Mouse (Mus musculus): ENCODE results near the gene Fth1. TPM values are rescaled to one million over a fixed set of nuclear protein-coding genes. Genes with fewer than 3 reads are reported as not detected.

Fth1 gene
- polyA plus RNA-seq, 1 experiment from 2014 or later, result 2,906 TPM

- Histone ChIP-seq H3K9ac (ENCODE audit: low read depth, low read length) (no peak within 1 kb of the TSS), H3K4me3 (replicated peaks; ENCODE audit: low read depth, low read length) (no peak within 1 kb of the TSS), H3K27me3 (ENCODE audit: insufficient read depth, low read length) (no peaks in the 10 kb centered on the region), H3K27ac (no peak within 1 kb of the TSS), H3K9me3 (replicated peaks; ENCODE audit: low read length) (no peaks in the 10 kb centered on the region), H3K36me3 (ENCODE audit: insufficient read depth, low read length) (no peaks in the 10 kb centered on the region), H3K4me1 (replicated peaks; ENCODE audit: insufficient read depth, low read length) (no peaks in the 10 kb centered on the region), H3K4me2 (ENCODE audit: low read length) (no peak within 1 kb of the TSS)
- no peak for DNase-seq (ENCODE audit: low spot score)
- no peak for TF ChIP-seq CTCF (IDR thresholded peaks at IDR 0.05; ENCODE audit: low read depth)
- no peak for ATAC-seq (replicated peaks; ENCODE audit: low FRiP score, low read depth)
- WGBS, result 61% methylated on average over 7 of the region's 7 CpGs
Observed at GRCm38 (mm10) chr19:10001206-10001969, 21.0 kb downstream of the Fth1 start, which contains the start of the genes Best1 and Rab3il1. TSS of gene Best1 (minus strand) at chr19:10001633. TSS of gene Rab3il1 (plus strand) at chr19:10001669.

- Histone ChIP-seq H3K9me3 (replicated peaks; ENCODE audit: low read length) (no peaks in the 10 kb centered on the region), H3K4me3 (replicated peaks; ENCODE audit: low read depth, low read length) (no peak overlapping the region), H3K36me3 (ENCODE audit: insufficient read depth, low read length) (no peaks in the 10 kb centered on the region), H3K27me3 (ENCODE audit: insufficient read depth, low read length) (no peaks in the 10 kb centered on the region), H3K9ac (ENCODE audit: low read depth, low read length) (no peak overlapping the region), H3K27ac (no peak overlapping the region), H3K4me2 (ENCODE audit: low read length) (no peak overlapping the region), H3K4me1 (replicated peaks; ENCODE audit: insufficient read depth, low read length) (no peaks in the 10 kb centered on the region)
- ATAC-seq (replicated peaks; ENCODE audit: low FRiP score, low read depth), result no peak
- no peak for TF ChIP-seq CTCF (IDR thresholded peaks at IDR 0.05; ENCODE audit: low read depth)
- no peak for DNase-seq (ENCODE audit: low spot score)
- 81% methylated on average over 1 of the region's 1 CpGs for WGBS
Observed at GRCm38 (mm10) chr19:10003696-10004095, 23.3 kb downstream of the Fth1 start.

GRCm38 (mm10) chr19:10011408-10011807 is 31.0 kb downstream of the Fth1 start:
- no peak overlapping the region for H3K4me3 ChIP-seq (replicated peaks; ENCODE audit: low read depth, low read length)
- 72% methylated on average over 1 of the region's 1 CpGs for WGBS
- no peak overlapping the region for H3K4me2 ChIP-seq (ENCODE audit: low read length)

GRCm38 (mm10) chr19:10012827-10013278 is 32.5 kb downstream of the Fth1 start:
- Histone ChIP-seq H3K4me1 (replicated peaks; ENCODE audit: insufficient read depth, low read length) (peaks cover 9% of the 10 kb centered on the region), H3K27me3 (ENCODE audit: insufficient read depth, low read length) (no peaks in the 10 kb centered on the region), H3K4me3 (replicated peaks; ENCODE audit: low read depth, low read length) (no peak overlapping the region), H3K27ac (peak overlapping the region; percentile 88), H3K36me3 (ENCODE audit: insufficient read depth, low read length) (no peaks in the 10 kb centered on the region), H3K4me2 (ENCODE audit: low read length) (no peak overlapping the region), H3K9me3 (replicated peaks; ENCODE audit: low read length) (no peaks in the 10 kb centered on the region), H3K9ac (ENCODE audit: low read depth, low read length) (0 out of 2 replicates have a peak overlapping the region, but pooled peaks have one; percentile 24)
- ATAC-seq (replicated peaks; ENCODE audit: low FRiP score, low read depth), result peak; percentile 64
- no peak for TF ChIP-seq CTCF (IDR thresholded peaks at IDR 0.05; ENCODE audit: low read depth)
- WGBS, result 7% methylated on average over 6 of the region's 6 CpGs
- peak; percentile 96 for DNase-seq (ENCODE audit: low spot score)

More at GRCm38 (mm10) chr19:10011408-10011807, 31.0 kb downstream of the Fth1 start:
- H3K4me1 ChIP-seq (replicated peaks; ENCODE audit: insufficient read depth, low read length), result peaks cover 9% of the 10 kb centered on the region
- no peak for DNase-seq (ENCODE audit: low spot score)
- no peak overlapping the region for H3K27ac ChIP-seq
- no peak for ATAC-seq (replicated peaks; ENCODE audit: low FRiP score, low read depth)
- no peak for TF ChIP-seq CTCF (IDR thresholded peaks at IDR 0.05; ENCODE audit: low read depth)
- no peaks in the 10 kb centered on the region for H3K36me3 ChIP-seq (ENCODE audit: insufficient read depth, low read length)
- H3K9ac ChIP-seq (ENCODE audit: low read depth, low read length), result no peak overlapping the region
- H3K9me3 ChIP-seq (replicated peaks; ENCODE audit: low read length), result no peaks in the 10 kb centered on the region
- H3K27me3 ChIP-seq (ENCODE audit: insufficient read depth, low read length), result no peaks in the 10 kb centered on the region

- TF ChIP-seq CTCF (IDR thresholded peaks at IDR 0.05; ENCODE audit: low read depth), result no peak
- H3K4me3 ChIP-seq (replicated peaks; ENCODE audit: low read depth, low read length), result no peak overlapping the region
- peak overlapping the region; percentile 88 for H3K27ac ChIP-seq
- DNase-seq (ENCODE audit: low spot score) (no peak), ATAC-seq (replicated peaks; ENCODE audit: low FRiP score, low read depth) (no peak)
- no peaks in the 10 kb centered on the region for H3K36me3 ChIP-seq (ENCODE audit: insufficient read depth, low read length)
- WGBS, result 18% methylated on average over 3 of the region's 3 CpGs
- no peak overlapping the region for H3K9ac ChIP-seq (ENCODE audit: low read depth, low read length)
- H3K9me3 ChIP-seq (replicated peaks; ENCODE audit: low read length), result no peaks in the 10 kb centered on the region
- peaks cover 10% of the 10 kb centered on the region for H3K4me1 ChIP-seq (replicated peaks; ENCODE audit: insufficient read depth, low read length)
- H3K4me2 ChIP-seq (ENCODE audit: low read length), result no peak overlapping the region
- no peaks in the 10 kb centered on the region for H3K27me3 ChIP-seq (ENCODE audit: insufficient read depth, low read length)
Observed at GRCm38 (mm10) chr19:10013348-10013747, 33.0 kb downstream of the Fth1 start.

GRCm38 (mm10) chr19:10013913-10014312 is 33.5 kb downstream of the Fth1 start:
- Histone ChIP-seq H3K27me3 (ENCODE audit: insufficient read depth, low read length) (no peaks in the 10 kb centered on the region), H3K4me2 (ENCODE audit: low read length) (no peak overlapping the region), H3K27ac (peak overlapping the region; percentile 88), H3K9me3 (replicated peaks; ENCODE audit: low read length) (no peaks in the 10 kb centered on the region), H3K9ac (ENCODE audit: low read depth, low read length) (no peak overlapping the region), H3K36me3 (ENCODE audit: insufficient read depth, low read length) (no peaks in the 10 kb centered on the region), H3K4me3 (replicated peaks; ENCODE audit: low read depth, low read length) (no peak overlapping the region), H3K4me1 (replicated peaks; ENCODE audit: insufficient read depth, low read length) (peaks cover 16% of the 10 kb centered on the region)
- peak; percentile 51 for DNase-seq (ENCODE audit: low spot score)
- no peak for TF ChIP-seq CTCF (IDR thresholded peaks at IDR 0.05; ENCODE audit: low read depth)
- no peak for ATAC-seq (replicated peaks; ENCODE audit: low FRiP score, low read depth)
- 44% methylated on average over 5 of the region's 5 CpGs for WGBS
